Mouse (Mus musculus): ENCODE results near the gene Cypt1. TPM values are rescaled to one million over a fixed set of nuclear protein-coding genes. Genes with fewer than 3 reads are reported as not detected.

The Cypt1 gene
- not detected in 2 replicates for polyA plus RNA-seq (2012; ENCODE audit: insufficient read depth, low replicate concordance)

- H3K4me1 ChIP-seq: no peaks in the 10 kb centered on the region
- no peaks in the 10 kb centered on the region for H3K27me3 ChIP-seq (replicated peaks)
- H3K9me3 ChIP-seq: peaks cover 4% of the 10 kb centered on the region; the same call in 1 of the 2 replicates
- TF ChIP-seq FLI1 (IDR thresholded peaks at IDR 0.05; ENCODE audit: low read length): no peak
- no peak for TF ChIP-seq GATA1 (IDR thresholded peaks at IDR 0.05; ENCODE audit: borderline replicate concordance, low read length)
- no peaks in the 10 kb centered on the region for H3K36me3 ChIP-seq (replicated peaks; ENCODE audit: low read length)
- no peak within 1 kb of the TSS for H3K4me3 ChIP-seq (replicated peaks)
Observed at GRCm38 (mm10) chrX:16522569-16522968, at the start of gene Cypt1. TSS of gene Cypt1 (plus strand) at chrX:16522869.

- Histone ChIP-seq H3K4me3 (replicated peaks) (no peak overlapping the region), H3K27me3 (replicated peaks) (no peaks in the 10 kb centered on the region), H3K9me3 (no peaks in the 10 kb centered on the region), H3K36me3 (replicated peaks; ENCODE audit: low read length) (no peaks in the 10 kb centered on the region), H3K4me1 (no peaks in the 10 kb centered on the region)
- TF ChIP-seq FLI1 (IDR thresholded peaks at IDR 0.05; ENCODE audit: low read length) (no peak), GATA1 (IDR thresholded peaks at IDR 0.05; ENCODE audit: borderline replicate concordance, low read length) (no peak)
Observed at GRCm38 (mm10) chrX:16546806-16547205, 24.1 kb downstream of the Cypt1 start.

- no peaks in the 10 kb centered on the region for H3K27me3 ChIP-seq (replicated peaks)
- no peak overlapping the region for H3K4me3 ChIP-seq (replicated peaks)
- H3K9me3 ChIP-seq: no peaks in the 10 kb centered on the region
- no peaks in the 10 kb centered on the region for H3K36me3 ChIP-seq (replicated peaks; ENCODE audit: low read length)
- TF ChIP-seq FLI1 (IDR thresholded peaks at IDR 0.05; ENCODE audit: low read length) (no peak), GATA1 (IDR thresholded peaks at IDR 0.05; ENCODE audit: borderline replicate concordance, low read length) (no peak)
- no peaks in the 10 kb centered on the region for H3K4me1 ChIP-seq
Observed at GRCm38 (mm10) chrX:16557061-16557460, 34.4 kb downstream of the Cypt1 start.

GRCm38 (mm10) chrX:16558501-16558900 is 35.8 kb downstream of the Cypt1 start:
- TF ChIP-seq FLI1 (IDR thresholded peaks at IDR 0.05; ENCODE audit: low read length): no peak
- TF ChIP-seq GATA1 (IDR thresholded peaks at IDR 0.05; ENCODE audit: borderline replicate concordance, low read length): no peak
- no peaks in the 10 kb centered on the region for H3K4me1 ChIP-seq
- H3K36me3 ChIP-seq (replicated peaks; ENCODE audit: low read length): no peaks in the 10 kb centered on the region
- H3K9me3 ChIP-seq: no peaks in the 10 kb centered on the region
- no peaks in the 10 kb centered on the region for H3K27me3 ChIP-seq (replicated peaks)
- no peak overlapping the region for H3K4me3 ChIP-seq (replicated peaks)

Other genes with a start within 250 kb of the Cypt1 start
- 0.02 TPM in 1 of 2 replicates, not detected in the other for gene Maoa, start 96.8 kb downstream of the Cypt1 start, polyA plus RNA-seq (2012; ENCODE audit: insufficient read depth, low replicate concordance)

Measured in megakaryocyte, embryonic 14.5 days (primary cell).